Mouse (Mus musculus): ENCODE measurements around the gene Tmem266.

The Tmem266 gene

GRCm38 (mm10) chr9:55326515-55327233, at the start of gene Tmem266, which contains the start of gene Nrg4:
Gene Tmem266, plus strand, starts transcription at chr9:55326913.
Gene Nrg4, minus strand, starts transcription at chr9:55326844.
- DNase-seq (ENCODE audit: low spot score in 2 of 2), result peak; percentile 10 to 19

GRCm38 (mm10) chr9:55277562-55277961, 49.2 kb upstream of the Tmem266 start:
- no peak for DNase-seq (ENCODE audit: low spot score in 2 of 2)

GRCm38 (mm10) chr9:55279114-55279825, 47.4 kb upstream of the Tmem266 start:
- no peak for DNase-seq (ENCODE audit: low spot score in 2 of 2)

- DNase-seq (ENCODE audit: low spot score in 2 of 2), result no peak
Measured at GRCm38 (mm10) chr9:55283516-55283915, 43.2 kb upstream of the Tmem266 start.

GRCm38 (mm10) chr9:55285197-55285596, 41.5 kb upstream of the Tmem266 start:
- no peak for DNase-seq (ENCODE audit: low spot score in 2 of 2)

GRCm38 (mm10) chr9:55289475-55290198, 37.1 kb upstream of the Tmem266 start:
- DNase-seq (ENCODE audit: low spot score in 2 of 2), result no peak

GRCm38 (mm10) chr9:55291966-55292365, 34.7 kb upstream of the Tmem266 start:
- no peak for DNase-seq (ENCODE audit: low spot score in 2 of 2)

GRCm38 (mm10) chr9:55296221-55296620, 30.5 kb upstream of the Tmem266 start:
- DNase-seq (ENCODE audit: low spot score in 2 of 2), result no peak

GRCm38 (mm10) chr9:55307066-55307465, 19.6 kb upstream of the Tmem266 start:
- no peak for DNase-seq (ENCODE audit: low spot score in 2 of 2)

GRCm38 (mm10) chr9:55307557-55307956, 19.2 kb upstream of the Tmem266 start:
- no peak for DNase-seq (ENCODE audit: low spot score in 2 of 2)

- DNase-seq (ENCODE audit: low spot score in 2 of 2), result no peak
Measured at GRCm38 (mm10) chr9:55308455-55308854, 18.3 kb upstream of the Tmem266 start.

GRCm38 (mm10) chr9:55311560-55311959, 15.2 kb upstream of the Tmem266 start:
- DNase-seq (ENCODE audit: low spot score in 2 of 2), result peak; percentile 9 to 56

GRCm38 (mm10) chr9:55313619-55314261, 13.0 kb upstream of the Tmem266 start:
- no peak for DNase-seq (ENCODE audit: low spot score in 2 of 2)

- no peak for DNase-seq (ENCODE audit: low spot score in 2 of 2)
Measured at GRCm38 (mm10) chr9:55322641-55323040, 4.1 kb upstream of the Tmem266 start.

GRCm38 (mm10) chr9:55324085-55324484, 2.6 kb upstream of the Tmem266 start:
- DNase-seq (ENCODE audit: low spot score in 2 of 2), result no peak

GRCm38 (mm10) chr9:55324516-55324915, 2.2 kb upstream of the Tmem266 start:
- DNase-seq (ENCODE audit: low spot score in 2 of 2), result no peak

- no peak for DNase-seq (ENCODE audit: low spot score in 2 of 2)
Measured at GRCm38 (mm10) chr9:55325061-55325460, 1.7 kb upstream of the Tmem266 start.

GRCm38 (mm10) chr9:55325564-55326514, 874 bp upstream of the Tmem266 start:
- no peak for DNase-seq (ENCODE audit: low spot score in 2 of 2)

GRCm38 (mm10) chr9:55327234-55327615, 512 bp downstream of the Tmem266 start:
- peak; percentile 5 to 7 for DNase-seq (ENCODE audit: low spot score in 2 of 2)

GRCm38 (mm10) chr9:55328151-55328918, 1.6 kb downstream of the Tmem266 start:
- no peak for DNase-seq (ENCODE audit: low spot score in 2 of 2)

Measured in spleen, postnatal 14 days (tissue).